Mouse (Mus musculus): ENCODE results near the gene Ano6. TPM values are rescaled to one million over a fixed set of nuclear protein-coding genes. Genes with fewer than 3 reads are reported as not detected.
A peak's percentile ranks its signal among the peaks of the same experiment; 100 is the strongest.

Ano6 gene
- total RNA-seq, 2 experiments from 2014 or later = 24.8 to 26.3 TPM

GRCm38 (mm10) chr15:95794611-95795565 is 4.2 kb downstream of the Ano6 start:
- no peak for DNase-seq (ENCODE audit: low spot score in 2 of 2)

- no peak for DNase-seq (ENCODE audit: low spot score in 2 of 2)
Observed at GRCm38 (mm10) chr15:95796062-95796461, 5.4 kb downstream of the Ano6 start.

GRCm38 (mm10) chr15:95797144-95797983 is 6.7 kb downstream of the Ano6 start:
- no peak for DNase-seq (ENCODE audit: low spot score in 2 of 2)

GRCm38 (mm10) chr15:95798266-95798665 is 7.6 kb downstream of the Ano6 start:
- no peak for DNase-seq (ENCODE audit: low spot score in 2 of 2)

- no peak for DNase-seq (ENCODE audit: low spot score in 2 of 2)
Observed at GRCm38 (mm10) chr15:95799632-95800031, 9.0 kb downstream of the Ano6 start.

- no peak for DNase-seq (ENCODE audit: low spot score in 2 of 2)
Observed at GRCm38 (mm10) chr15:95800051-95800450, 9.4 kb downstream of the Ano6 start.

- DNase-seq (ENCODE audit: low spot score in 2 of 2) = no peak
Observed at GRCm38 (mm10) chr15:95801261-95801979, 10.8 kb downstream of the Ano6 start.

- no peak for DNase-seq (ENCODE audit: low spot score in 2 of 2)
Observed at GRCm38 (mm10) chr15:95802140-95802539, 11.5 kb downstream of the Ano6 start.

- no peak for DNase-seq (ENCODE audit: low spot score in 2 of 2)
Observed at GRCm38 (mm10) chr15:95802762-95803161, 12.1 kb downstream of the Ano6 start.

GRCm38 (mm10) chr15:95803484-95803883 is 12.8 kb downstream of the Ano6 start:
- DNase-seq (ENCODE audit: low spot score in 2 of 2) = no peak

- peak; percentile 60 to 76 for DNase-seq (ENCODE audit: low spot score in 2 of 2)
Observed at GRCm38 (mm10) chr15:95804255-95804654, 13.6 kb downstream of the Ano6 start.

- DNase-seq (ENCODE audit: low spot score in 2 of 2) = no peak
Observed at GRCm38 (mm10) chr15:95805022-95805471, 14.4 kb downstream of the Ano6 start.

GRCm38 (mm10) chr15:95807908-95808307 is 17.3 kb downstream of the Ano6 start:
- no peak for DNase-seq (ENCODE audit: low spot score in 2 of 2)

- no peak for DNase-seq (ENCODE audit: low spot score in 2 of 2)
Observed at GRCm38 (mm10) chr15:95810357-95810761, 19.7 kb downstream of the Ano6 start.

- DNase-seq (ENCODE audit: low spot score in 2 of 2) = no peak
Observed at GRCm38 (mm10) chr15:95812821-95813571, 22.4 kb downstream of the Ano6 start.

GRCm38 (mm10) chr15:95817501-95817900 is 26.9 kb downstream of the Ano6 start:
- peak; percentile 60 to 70 for DNase-seq (ENCODE audit: low spot score in 2 of 2)

- DNase-seq (ENCODE audit: low spot score in 2 of 2) = no peak
Observed at GRCm38 (mm10) chr15:95819249-95820035, 28.8 kb downstream of the Ano6 start.

GRCm38 (mm10) chr15:95820142-95820541 is 29.5 kb downstream of the Ano6 start:
- no peak for DNase-seq (ENCODE audit: low spot score in 2 of 2)

GRCm38 (mm10) chr15:95820678-95821077 is 30.0 kb downstream of the Ano6 start:
- DNase-seq (ENCODE audit: low spot score in 2 of 2) = no peak

- DNase-seq (ENCODE audit: low spot score in 2 of 2) = no peak
Observed at GRCm38 (mm10) chr15:95822099-95822498, 31.5 kb downstream of the Ano6 start.
